Mouse (Mus musculus) hematopoietic stem cell, adult 5-6 weeks (primary cell): Measurements from ENCODE around the gene Krtap15. TPM values are rescaled to one million over a fixed set of nuclear protein-coding genes. Genes with fewer than 3 reads are reported as not detected.

Experiments
- total RNA-seq: library from RNA; stranded (forward); fragments of 172-1452, 232-1000 nt; gene quantifications from 2 replicates; pipeline ENCODE4 v1.2.3, GENCODE M21; 2017

Krtap15 gene
- total RNA-seq, 1 experiment from 2014 or later: not detected

Other genes starting within 250 kb of the Krtap15 start
- not detected in 2 replicates for gene Krtap24-1, start 207.9 kb upstream of the Krtap15 start, total RNA-seq
- gene 2310079G19Rik, start 192.5 kb upstream of the Krtap15 start, total RNA-seq: not detected in 2 replicates
- gene Krtap26-1, start 172.4 kb upstream of the Krtap15 start, total RNA-seq: not detected in 2 replicates
- gene Krtap27-1, start 148.5 kb upstream of the Krtap15 start, total RNA-seq: not detected in 2 replicates
- not detected in 2 replicates for gene 2310061N02Rik, start 112.3 kb upstream of the Krtap15 start, total RNA-seq
- not detected in 2 replicates for gene Krtap13-1, start 91.4 kb upstream of the Krtap15 start, total RNA-seq
- gene Krtap13, start 68.6 kb upstream of the Krtap15 start, total RNA-seq: not detected in 2 replicates
- not detected in 2 replicates for gene 2310034C09Rik, start 61.4 kb upstream of the Krtap15 start, total RNA-seq
- not detected in 2 replicates for gene 2310057N15Rik, start 46.0 kb upstream of the Krtap15 start, total RNA-seq
- gene Gm5965, start 42.3 kb upstream of the Krtap15 start, total RNA-seq: not detected in 2 replicates
- gene Gm20741, start 8.0 kb upstream of the Krtap15 start, total RNA-seq: not detected in 2 replicates
- not detected in 2 replicates for gene Krtap14, start 5.9 kb downstream of the Krtap15 start, total RNA-seq
- gene Krtap19-1, start 49.2 kb downstream of the Krtap15 start, total RNA-seq: not detected in 2 replicates
- not detected in 2 replicates for gene Krtap19-2, start 54.1 kb downstream of the Krtap15 start, total RNA-seq
- gene Krtap19-3, start 57.8 kb downstream of the Krtap15 start, total RNA-seq: not detected in 2 replicates
- gene Krtap19-4, start 64.9 kb downstream of the Krtap15 start, total RNA-seq: not detected in 2 replicates
- not detected in 2 replicates for gene Krtap19-5, start 76.2 kb downstream of the Krtap15 start, total RNA-seq
- gene Krtap19-9b, start 112.0 kb downstream of the Krtap15 start, total RNA-seq: not detected in 2 replicates
- not detected in 2 replicates for gene Krtap16-3, start 142.7 kb downstream of the Krtap15 start, total RNA-seq
- not detected in 2 replicates for gene Krtap22-2, start 190.5 kb downstream of the Krtap15 start, total RNA-seq
- gene Gm10229, start 195.1 kb downstream of the Krtap15 start, total RNA-seq: not detected in 2 replicates
- not detected in 2 replicates for gene Krtap6-1, start 211.5 kb downstream of the Krtap15 start, total RNA-seq
- not detected in 2 replicates for gene Gm10228, start 221.3 kb downstream of the Krtap15 start, total RNA-seq
- gene Krtap6-5, start 227.7 kb downstream of the Krtap15 start, total RNA-seq: not detected in 2 replicates
- gene 1110025L11Rik, start 243.8 kb downstream of the Krtap15 start, total RNA-seq: not detected in 2 replicates